Mouse (Mus musculus) midbrain, embryonic 11.5 days (tissue): ENCODE results near the gene BC107364. TPM values are rescaled to one million over a fixed set of nuclear protein-coding genes. Genes with fewer than 3 reads are reported as not detected.
"Not testable (repeated sequence)": the region's sequence is repeated elsewhere in the genome, so short reads cannot be mapped to it uniquely, and the experiment has no call there.

Experiments used
- ATAC-seq: fragments of 200-750 bp; cut with Nextera tagmentation; 2 replicates; pipeline ENCODE4 v1.8.0; 2017; ENCODE audit warnings: moderate TSS enrichment, moderate library complexity; ENCODE audit not compliant: low FRiP score
- DNase-seq: peaks from one replicate; pipeline ENCODE4 v3.0.0; 2015; ENCODE audit warnings: low spot score; ENCODE audit errors: missing footprints
- H3K27ac ChIP-seq: fragments of 300-500 bp; sonication (generic); 2 replicates; pipeline ENCODE4 v1.5.1; 2014; ENCODE audit warnings: low read depth, low read length
- H3K27me3 ChIP-seq: fragments of 300-500 bp; sonication (generic); 2 replicates; pipeline ENCODE4 v1.6.1; 2014; ENCODE audit warnings: mild to moderate bottlenecking, low read length, moderate library complexity, mixed read lengths; ENCODE audit not compliant: control insufficient read depth, insufficient read depth
- H3K36me3 ChIP-seq: fragments of 300-500 bp; sonication (generic); 2 replicates; pipeline ENCODE4 v1.6.1; 2014; ENCODE audit warnings: mild to moderate bottlenecking, low read length, moderate library complexity, mixed read lengths; ENCODE audit not compliant: control insufficient read depth, insufficient read depth
- H3K4me1 ChIP-seq: fragments of 300-500 bp; sonication (generic); 2 replicates; pipeline ENCODE4 v1.6.1; 2014; ENCODE audit warnings: low read length; ENCODE audit not compliant: control insufficient read depth, insufficient read depth
- H3K4me2 ChIP-seq: fragments of 300-500 bp; sonication (generic); 2 replicates; pipeline ENCODE4 v1.6.1; 2014; ENCODE audit warnings: mild to moderate bottlenecking, moderate library complexity
- H3K4me3 ChIP-seq: fragments of 300-500 bp; sonication (generic); 2 replicates; pipeline ENCODE4 v1.5.1; 2014; ENCODE audit warnings: low read depth, low read length
- H3K9ac ChIP-seq: fragments of 300-500 bp; sonication (generic); 2 replicates; pipeline ENCODE4 v1.6.1; 2014; ENCODE audit warnings: low read length
- H3K9me3 ChIP-seq: fragments of 300-500 bp; sonication (generic); 2 replicates; pipeline ENCODE4 v1.6.1; 2016; ENCODE audit warnings: low read length; ENCODE audit not compliant: control insufficient read depth
- WGBS: fragments of 180-500 bp; shearing (Covaris S2); extraction: QIAGEN DNeasy Blood & Tissue Kit; methylation state at CpG from one replicate; pipeline ENCODE4 v1.1.7; 2014; 5-methylcytosine and 5-hydroxymethylcytosine counted together
- polyA plus RNA-seq: library from polyadenylated mRNA; unstranded; fragments of >200 nt; fragmentation: Nextera tagmentation; extraction: Ambion mirVana; gene quantifications from 2 replicates; pipeline ENCODE4 v1.2.1, GENCODE M21; 2014

Gene BC107364
- polyA plus RNA-seq, result not detected in 2 replicates

GRCm38 (mm10) chr3:96452262-96452661, at the start of gene BC107364:
Gene BC107364, minus strand, starts transcription at chr3:96452306.
- H3K4me3 ChIP-seq, H3K27me3 ChIP-seq, H3K36me3 ChIP-seq, H3K4me1 ChIP-seq, H3K9ac ChIP-seq, H3K9me3 ChIP-seq, H3K27ac ChIP-seq, H3K4me2 ChIP-seq, DNase-seq: not testable (repeated sequence)
- WGBS, result no CpG with 5 or more reads among the region's 48 CpGs
- peak; percentile 38 for ATAC-seq

GRCm38 (mm10) chr3:96501391-96502115, 49.4 kb upstream of the BC107364 start:
- Histone ChIP-seq H3K4me3 (peak overlapping the region; percentile 54), H3K4me1 (peaks cover 6% of the 10 kb centered on the region; the same call in 1 of the 2 replicates), H3K36me3 (no peaks in the 10 kb centered on the region), H3K9ac (peak overlapping the region; percentile 39), H3K9me3 (no peaks in the 10 kb centered on the region), H3K27ac (no peak overlapping the region), H3K27me3 (no peaks in the 10 kb centered on the region; the same call in 1 of the 2 replicates), H3K4me2 (peak overlapping the region; percentile 81)
- DNase-seq (peak; percentile 100), ATAC-seq (peak; percentile 68)
- under 1% methylated on average over 32 of the region's 32 CpGs for WGBS

GRCm38 (mm10) chr3:96500691-96501265, 48.7 kb upstream of the BC107364 start:
- H3K27ac ChIP-seq, result peak overlapping the region; percentile 57
- peak overlapping the region; percentile 69 for H3K9ac ChIP-seq
- no peaks in the 10 kb centered on the region for H3K36me3 ChIP-seq
- H3K4me2 ChIP-seq, result peak overlapping the region; percentile 59
- DNase-seq, result peak; percentile 99
- under 1% methylated on average over 19 of the region's 19 CpGs for WGBS
- no peaks in the 10 kb centered on the region; the same call in 1 of the 2 replicates for H3K27me3 ChIP-seq
- H3K9me3 ChIP-seq, result no peaks in the 10 kb centered on the region
- H3K4me1 ChIP-seq, result peaks cover 6% of the 10 kb centered on the region; the same call in 1 of the 2 replicates
- ATAC-seq, result peak; percentile 67
- peak overlapping the region; percentile 54 for H3K4me3 ChIP-seq

GRCm38 (mm10) chr3:96500289-96500621, 48.1 kb upstream of the BC107364 start:
- H3K27ac ChIP-seq, result peak overlapping the region; percentile 57
- H3K36me3 ChIP-seq, result no peaks in the 10 kb centered on the region
- H3K4me2 ChIP-seq, result peak overlapping the region; percentile 59
- peak overlapping the region; percentile 54 for H3K4me3 ChIP-seq
- ATAC-seq (peak; percentile 69), DNase-seq (peak; percentile 100)
- H3K4me1 ChIP-seq, result peaks cover 6% of the 10 kb centered on the region; the same call in 1 of the 2 replicates
- no peaks in the 10 kb centered on the region for H3K9me3 ChIP-seq
- no peaks in the 10 kb centered on the region; the same call in 1 of the 2 replicates for H3K27me3 ChIP-seq
- H3K9ac ChIP-seq, result peak overlapping the region; percentile 69
- under 1% methylated on average over 17 of the region's 17 CpGs for WGBS

GRCm38 (mm10) chr3:96499481-96500288, 47.6 kb upstream of the BC107364 start:
- no peaks in the 10 kb centered on the region; the same call in 1 of the 2 replicates for H3K27me3 ChIP-seq
- no peaks in the 10 kb centered on the region for H3K9me3 ChIP-seq
- peaks cover 6% of the 10 kb centered on the region; the same call in 1 of the 2 replicates for H3K4me1 ChIP-seq
- H3K36me3 ChIP-seq, result no peaks in the 10 kb centered on the region
- H3K27ac ChIP-seq, result peak overlapping the region; percentile 37
- peak overlapping the region; percentile 54 for H3K4me3 ChIP-seq
- ATAC-seq (peak; percentile 43), DNase-seq (peak; percentile 99)
- peak overlapping the region; percentile 59 for H3K4me2 ChIP-seq
- peak overlapping the region; percentile 60 for H3K9ac ChIP-seq
- WGBS, result under 1% methylated on average over 36 of the region's 36 CpGs

- peak; percentile 86 for DNase-seq
- H3K4me3 ChIP-seq, result peak overlapping the region; percentile 54; the same call in 1 of the 2 replicates
- no peak for ATAC-seq
- no peaks in the 10 kb centered on the region for H3K9me3 ChIP-seq
- H3K27ac ChIP-seq, result no peak overlapping the region
- no peak overlapping the region for H3K4me2 ChIP-seq
- H3K36me3 ChIP-seq, result no peaks in the 10 kb centered on the region
- peaks cover 6% of the 10 kb centered on the region; the same call in 1 of the 2 replicates for H3K4me1 ChIP-seq
- no peaks in the 10 kb centered on the region; the same call in 1 of the 2 replicates for H3K27me3 ChIP-seq
- H3K9ac ChIP-seq, result no peak overlapping the region
- 78% methylated on average over 4 of the region's 4 CpGs for whole genome bisulfite sequencing
Observed at GRCm38 (mm10) chr3:96498476-96499245, 46.6 kb upstream of the BC107364 start.

GRCm38 (mm10) chr3:96497451-96498028, 45.4 kb upstream of the BC107364 start:
- H3K9me3 ChIP-seq, result no peaks in the 10 kb centered on the region
- no peaks in the 10 kb centered on the region; the same call in 1 of the 2 replicates for H3K27me3 ChIP-seq
- H3K9ac ChIP-seq, result peak overlapping the region; percentile 33; the same call in 1 of the 2 replicates
- H3K27ac ChIP-seq, result no peak overlapping the region
- H3K36me3 ChIP-seq, result no peaks in the 10 kb centered on the region
- H3K4me1 ChIP-seq, result 0 out of 2 replicates have a peak, but pooled peaks cover 3% of the 10 kb centered on the region
- WGBS, result 0% methylated on average over 19 of the region's 19 CpGs
- H3K4me2 ChIP-seq, result peak overlapping the region; percentile 78
- peak overlapping the region; percentile 48 for H3K4me3 ChIP-seq
- peak; percentile 26; the same call in 1 of the 2 replicates for ATAC-seq
- peak; percentile 98 for DNase-seq
